12 mouse cellular contexts compared by ENCODE assay signal in genomic region chrX:36474103-36474751, GRCm38 (mm10). TPM values are rescaled to one million over a fixed set of nuclear protein-coding genes. Genes with fewer than 3 reads are reported as not detected.
DNase-seq lines count a peak whose midpoint lies in the region; TF ChIP-seq lines count a peak whose summit lies in the region.
"Had no signal": no experiment of that assay in that cellular context is flagged by ENCODE, and none has a peak within 500 bp of the region (broad histone marks: within the 10 kb centered on the region; RNA-seq: fewer than 3 reads in every experiment).

No protein-coding gene starts in this region.

- H3K4me1 ChIP-seq in embryonic facial prominence, embryonic 10.5 days = no peaks in the 10 kb centered on the region
- H3K4me1 ChIP-seq in lung, adult 2 months (ENCODE audit: control insufficient read depth, insufficient read depth, low read length) = no peaks in the 10 kb centered on the region
- H3K4me1 ChIP-seq: embryonic facial prominence, embryonic 13.5 days had no signal

- no peak overlapping the region for H3K27ac ChIP-seq in embryonic facial prominence, embryonic 10.5 days (replicated peaks)
- H3K27ac ChIP-seq: embryonic facial prominence, embryonic 13.5 days had no signal

- H3K27me3 ChIP-seq in embryonic facial prominence, embryonic 10.5 days (replicated peaks; ENCODE audit: low read depth, poor library complexity, severe bottlenecking) = no peaks in the 10 kb centered on the region
- H3K27me3 ChIP-seq: embryonic facial prominence, embryonic 13.5 days had no signal

- peak; percentile 10 for DNase-seq in embryo, embryonic 10.5 days (ENCODE audit: low spot score)
- DNase-seq in embryo, embryonic 11 days = no peak
- peak; percentile 2 to 8 for DNase-seq in right cerebral cortex, adult 2 months (ENCODE audit: low spot score in 2 of 2)
- DNase-seq in right cerebral cortex, postnatal 36 days (ENCODE audit: low spot score in 2 of 2) = no peak
- peak; percentile 12 for DNase-seq in embryonic facial prominence, embryonic 10.5 days (ENCODE audit: low spot score)
- DNase-seq in thymus, postnatal 36 days = peak; percentile 18 to 26
- no peak for DNase-seq in heart, postnatal 10 days
- DNase-seq in lung, adult 2 months = no peak
- DNase-seq: lung, adult 18-20 months had no signal

- no peak for TF ChIP-seq POLR2A in lung, adult 2 months (IDR thresholded peaks at IDR 0.05; ENCODE audit: borderline replicate concordance, extremely low read depth, low read depth, low read length)

- TF ChIP-seq CTCF in lung, adult 2 months (IDR thresholded peaks at IDR 0.05; ENCODE audit: insufficient read depth, low read length) = no peak; the same call in 1 of the 2 replicates

- no peaks in the 10 kb centered on the region for H3K36me3 ChIP-seq in embryonic facial prominence, embryonic 10.5 days (replicated peaks)
- H3K36me3 ChIP-seq: embryonic facial prominence, embryonic 13.5 days had no signal

- H3K4me3 ChIP-seq in embryonic facial prominence, embryonic 10.5 days = no peak overlapping the region
- no peak overlapping the region for H3K4me3 ChIP-seq in lung, adult 2 months (replicated peaks; ENCODE audit: extremely low read depth, low read depth, low read length)
- H3K4me3 ChIP-seq: embryonic facial prominence, embryonic 13.5 days had no signal

- intact Hi-C loops in heart, postnatal 10 days (cut with DNase I) = no loop called here

- 57% methylated on average over 6 of the region's 6 CpGs for WGBS in embryonic facial prominence, embryonic 10.5 days
- 51% methylated on average over 6 of the region's 6 CpGs for WGBS in lung, adult 2 months

- no peaks in the 10 kb centered on the region for H3K9me3 ChIP-seq in embryonic facial prominence, embryonic 10.5 days
- H3K9me3 ChIP-seq: embryonic facial prominence, embryonic 13.5 days had no signal

RNA-seq across cellular contexts. Expression of gene Gm14569, which starts 17.4 kb away (rescaled TPM):
- polyA plus RNA-seq in embryonic facial prominence, embryonic 10.5 days (2016; fragmentation: Nextera tagmentation; extraction: Ambion mirVana) = not detected in 2 replicates
- total RNA-seq in heart, postnatal 10 days (2021) = not detected
- 0.08 and 0.21 TPM in 2 replicates for polyA plus RNA-seq in lung, adult 2 months (2012; rRNA removed)
- total RNA-seq: gastrocnemius, adult 8-10 months had no signal
- polyA plus RNA-seq: embryonic facial prominence, embryonic 13.5 days; small intestine, adult 2 months had no signal

Comparison
In these comparisons a context has a peak if more than half of its experiments do, and no peak if none do; other contexts are left out.
1. DNase-seq: peak in embryo, embryonic 10.5 days (single experiment), right cerebral cortex, adult 2 months (2 of 2), embryonic facial prominence, embryonic 10.5 days (single experiment) and thymus, postnatal 36 days (2 of 2); none in embryo, embryonic 11 days (single experiment), right cerebral cortex, postnatal 36 days (0 of 2), heart, postnatal 10 days (0 of 2) and lung, adult 2 months (single experiment).